Mouse (Mus musculus): ENCODE measurements around the gene Tcl1. TPM values are rescaled to one million over a fixed set of nuclear protein-coding genes. Genes with fewer than 3 reads are reported as not detected.
"Not testable (repeated sequence)": the region's sequence is repeated elsewhere in the genome, so short reads cannot be mapped to it uniquely, and the experiment has no call there.

Tcl1 gene
- polyA plus RNA-seq, 1 experiment from 2014 or later, result 0.13 TPM

- no peak for ATAC-seq (ENCODE audit: low FRiP score, low read depth)
- H3K9me3 ChIP-seq, result no peaks in the 10 kb centered on the region
- no peaks in the 10 kb centered on the region for H3K36me3 ChIP-seq
- H3K9ac ChIP-seq, result no peak overlapping the region
- WGBS, result 66% methylated on average over 16 of the region's 16 CpGs
- H3K27me3 ChIP-seq, result no peaks in the 10 kb centered on the region
- H3K4me2 ChIP-seq (replicated peaks), result no peak overlapping the region
- no peaks in the 10 kb centered on the region for H3K4me1 ChIP-seq
- no peak overlapping the region for H3K4me3 ChIP-seq
- no peak overlapping the region for H3K27ac ChIP-seq
These were observed 2.2 kb upstream of the Tcl1 start for GRCm38 (mm10) chr12:105224621-105225320.

- no peak for ATAC-seq (ENCODE audit: low FRiP score, low read depth)
- H3K4me3 ChIP-seq, result no peak overlapping the region
- 83% methylated on average over 7 of the region's 7 CpGs for WGBS
These were observed 5.4 kb downstream of the Tcl1 start for GRCm38 (mm10) chr12:105217101-105217760.

GRCm38 (mm10) chr12:105209231-105209630, 13.4 kb downstream of the Tcl1 start:
- Histone ChIP-seq H3K4me3 (no peak overlapping the region), H3K4me1 (peaks cover 4% of the 10 kb centered on the region), H3K9me3 (no peaks in the 10 kb centered on the region), H3K4me2 (replicated peaks) (no peak overlapping the region), H3K27ac (no peak overlapping the region), H3K36me3 (no peaks in the 10 kb centered on the region), H3K27me3 (0 out of 2 replicates have a peak, but pooled peaks cover 3% of the 10 kb centered on the region), H3K9ac (no peak overlapping the region)
- WGBS, result 94% methylated on average over 7 of the region's 7 CpGs
- ATAC-seq (ENCODE audit: low FRiP score, low read depth), result no peak

More at GRCm38 (mm10) chr12:105217101-105217760, 5.4 kb downstream of the Tcl1 start:
- Histone ChIP-seq H3K27me3 (no peaks in the 10 kb centered on the region), H3K4me1 (peaks cover 3% of the 10 kb centered on the region; the same call in 1 of the 2 replicates), H3K27ac (no peak overlapping the region), H3K9me3 (no peaks in the 10 kb centered on the region), H3K4me2 (replicated peaks) (no peak overlapping the region), H3K36me3 (no peaks in the 10 kb centered on the region), H3K9ac (no peak overlapping the region)

GRCm38 (mm10) chr12:105208441-105208840, 14.2 kb downstream of the Tcl1 start:
- peaks cover 4% of the 10 kb centered on the region; the same call in 1 of the 2 replicates for H3K4me1 ChIP-seq
- H3K4me2 ChIP-seq (replicated peaks), result no peak overlapping the region
- no peaks in the 10 kb centered on the region for H3K9me3 ChIP-seq
- 0 out of 2 replicates have a peak, but pooled peaks cover 3% of the 10 kb centered on the region for H3K27me3 ChIP-seq
- ATAC-seq (ENCODE audit: low FRiP score, low read depth), result no peak
- no peak overlapping the region for H3K9ac ChIP-seq
- no peaks in the 10 kb centered on the region for H3K36me3 ChIP-seq
- 97% methylated on average over 1 of the region's 1 CpGs for WGBS
- H3K4me3 ChIP-seq, result no peak overlapping the region
- no peak overlapping the region for H3K27ac ChIP-seq

- Histone ChIP-seq H3K9ac (no peak overlapping the region), H3K27ac (no peak overlapping the region), H3K27me3 (0 out of 2 replicates have a peak, but pooled peaks cover 3% of the 10 kb centered on the region), H3K9me3 (no peaks in the 10 kb centered on the region), H3K4me2 (replicated peaks) (no peak overlapping the region), H3K36me3 (no peaks in the 10 kb centered on the region), H3K4me1 (peaks cover 4% of the 10 kb centered on the region; the same call in 1 of the 2 replicates), H3K4me3 (no peak overlapping the region)
- WGBS, result 65% methylated on average over 1 of the region's 1 CpGs
- ATAC-seq (ENCODE audit: low FRiP score, low read depth), result no peak
These were observed 15.5 kb downstream of the Tcl1 start for GRCm38 (mm10) chr12:105207071-105207470.

GRCm38 (mm10) chr12:105201657-105202056, 20.9 kb downstream of the Tcl1 start, which contains the start of gene Tcl1b4:
Gene Tcl1b4 (plus strand): TSS chr12:105201957.
- not testable (repeated sequence) for H3K36me3 ChIP-seq; H3K9me3 ChIP-seq; H3K27me3 ChIP-seq; H3K4me1 ChIP-seq; ATAC-seq (ENCODE audit: low FRiP score, low read depth); H3K27ac ChIP-seq; H3K4me2 ChIP-seq (replicated peaks); H3K9ac ChIP-seq; H3K4me3 ChIP-seq
- 76% methylated on average over 1 of the region's 1 CpGs for WGBS

- H3K27me3 ChIP-seq; ATAC-seq (ENCODE audit: low FRiP score, low read depth); H3K4me3 ChIP-seq; H3K9me3 ChIP-seq; H3K4me2 ChIP-seq (replicated peaks); H3K27ac ChIP-seq; H3K4me1 ChIP-seq; H3K9ac ChIP-seq; H3K36me3 ChIP-seq: not testable (repeated sequence)
- 74% methylated on average over 7 of the region's 7 CpGs for WGBS
These were observed 22.7 kb downstream of the Tcl1 start for GRCm38 (mm10) chr12:105199684-105200497.

GRCm38 (mm10) chr12:105190743-105191142, 31.9 kb downstream of the Tcl1 start, which contains the start of gene Tcl1b3:
Gene Tcl1b3 (plus strand): TSS chr12:105191043.
- WGBS, result 90% methylated on average over 6 of the region's 6 CpGs
- H3K27me3 ChIP-seq; H3K4me3 ChIP-seq; H3K4me1 ChIP-seq; H3K36me3 ChIP-seq; H3K9me3 ChIP-seq; H3K27ac ChIP-seq; H3K9ac ChIP-seq; ATAC-seq (ENCODE audit: low FRiP score, low read depth); H3K4me2 ChIP-seq (replicated peaks): not testable (repeated sequence)

GRCm38 (mm10) chr12:105188980-105189379, 33.6 kb downstream of the Tcl1 start:
- H3K36me3 ChIP-seq, H3K9me3 ChIP-seq: not testable (repeated sequence)
- 46% methylated on average over 2 of the region's 2 CpGs for WGBS

GRCm38 (mm10) chr12:105181040-105181644, 41.5 kb downstream of the Tcl1 start:
- H3K4me1 ChIP-seq; H3K9ac ChIP-seq; H3K4me2 ChIP-seq (replicated peaks); H3K27ac ChIP-seq; H3K9me3 ChIP-seq; H3K4me3 ChIP-seq; ATAC-seq (ENCODE audit: low FRiP score, low read depth); H3K27me3 ChIP-seq; H3K36me3 ChIP-seq: not testable (repeated sequence)
- 61% methylated on average over 4 of the region's 4 CpGs for WGBS

More at GRCm38 (mm10) chr12:105188980-105189379, 33.6 kb downstream of the Tcl1 start:
- not testable (repeated sequence) for H3K4me2 ChIP-seq (replicated peaks); H3K4me3 ChIP-seq; ATAC-seq (ENCODE audit: low FRiP score, low read depth); H3K4me1 ChIP-seq; H3K27me3 ChIP-seq; H3K9ac ChIP-seq; H3K27ac ChIP-seq

GRCm38 (mm10) chr12:105176044-105176443, 46.5 kb downstream of the Tcl1 start, which contains the start of gene Tcl1b5:
Gene Tcl1b5 (plus strand): TSS chr12:105176344.
- H3K4me1 ChIP-seq; H3K4me3 ChIP-seq; H3K27ac ChIP-seq; H3K9ac ChIP-seq; H3K9me3 ChIP-seq; H3K36me3 ChIP-seq; H3K4me2 ChIP-seq (replicated peaks); H3K27me3 ChIP-seq; ATAC-seq (ENCODE audit: low FRiP score, low read depth): not testable (repeated sequence)
- 65% methylated on average over 3 of the region's 3 CpGs for WGBS
